Mouse (Mus musculus) kidney, embryonic 16.5 days (tissue): ENCODE measurements around the gene Zbtb5. TPM values are rescaled to one million over a fixed set of nuclear protein-coding genes. Genes with fewer than 3 reads are reported as not detected.
"Not testable (repeated sequence)": the region's sequence is repeated elsewhere in the genome, so short reads cannot be mapped to it uniquely, and the experiment has no call there.

ENCODE experiments used
- ATAC-seq: fragments of 200-750 bp; cut with Nextera tagmentation; 2 replicates; pipeline ENCODE4 v1.8.0; 2017; ENCODE audit warnings: moderate TSS enrichment; ENCODE audit not compliant: low FRiP score, low TSS enrichment
- H3K27ac ChIP-seq: fragments of 300-500 bp; sonication (generic); 2 replicates; pipeline ENCODE4 v1.5.1; 2014; ENCODE audit warnings: low read length
- H3K27me3 ChIP-seq: fragments of 300-500 bp; sonication (generic); 2 replicates; pipeline ENCODE4 v1.6.1; 2014; ENCODE audit warnings: low read length, control low read depth, mixed read lengths; ENCODE audit not compliant: insufficient read depth
- H3K36me3 ChIP-seq: fragments of 300-500 bp; sonication (generic); 2 replicates; pipeline ENCODE4 v1.6.1; 2014; ENCODE audit warnings: low read length, control low read depth, mixed read lengths; ENCODE audit not compliant: insufficient read depth
- H3K4me1 ChIP-seq: fragments of 300-500 bp; sonication (generic); 2 replicates; pipeline ENCODE4 v1.6.1; 2014; ENCODE audit warnings: low read length, control low read depth, mixed read lengths; ENCODE audit not compliant: insufficient read depth
- H3K4me2 ChIP-seq: fragments of 300-500 bp; sonication (generic); replicated peaks from 2 replicates; pipeline ENCODE4 v1.6.1; 2014; ENCODE audit warnings: low read depth, low read length
- H3K4me3 ChIP-seq: fragments of 300-500 bp; sonication (generic); 2 replicates; pipeline ENCODE4 v1.5.1; 2014; ENCODE audit warnings: mild to moderate bottlenecking, low read length
- H3K9ac ChIP-seq: fragments of 300-500 bp; sonication (generic); replicated peaks from 2 replicates; pipeline ENCODE4 v1.6.1; 2014; ENCODE audit warnings: low read length
- H3K9me3 ChIP-seq: fragments of 300-500 bp; sonication (generic); 2 replicates; pipeline ENCODE4 v1.6.1; 2016; ENCODE audit warnings: low read length, control low read depth
- WGBS: fragments of 180-500 bp; shearing (Covaris S2); extraction: QIAGEN DNeasy Blood & Tissue Kit; methylation state at CpG from one replicate; pipeline ENCODE4 v1.1.7; 2014; 5-methylcytosine and 5-hydroxymethylcytosine counted together
- polyA plus RNA-seq: library from polyadenylated mRNA; unstranded; fragments of >200 nt; fragmentation: Nextera tagmentation; extraction: Ambion mirVana; gene quantifications from 2 replicates; pipeline ENCODE4 v1.2.1, GENCODE M21; 2015

The Zbtb5 gene
- polyA plus RNA-seq, 1 experiment from 2014 or later = 25.2 TPM

DNA sequence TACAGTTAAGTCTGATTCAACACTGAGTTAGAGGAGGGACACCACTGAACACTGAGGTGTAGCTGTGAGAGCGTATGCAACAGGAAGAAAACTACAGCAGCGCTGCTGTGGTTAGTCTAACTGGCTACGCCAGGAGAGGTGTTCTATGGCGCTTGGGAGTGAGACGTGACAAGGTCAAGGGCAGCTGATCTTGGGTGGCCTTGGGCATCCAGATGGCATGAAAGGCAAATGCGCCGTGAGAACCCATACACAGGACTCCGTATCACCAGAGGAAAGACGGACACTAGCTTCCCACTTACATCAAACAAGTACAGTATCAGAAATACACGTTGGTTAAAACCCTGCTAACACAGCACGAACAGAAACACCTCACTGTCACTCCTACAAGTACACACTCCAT lies 19.9 kb downstream of the Zbtb5 start:
- H3K27ac ChIP-seq, H3K4me3 ChIP-seq, ATAC-seq, H3K4me2 ChIP-seq, H3K27me3 ChIP-seq, H3K4me1 ChIP-seq, H3K9me3 ChIP-seq, H3K9ac ChIP-seq: not testable (repeated sequence)
- H3K36me3 ChIP-seq = peaks cover 40% of the 10 kb centered on the region
- WGBS = 87% methylated on average over 11 of the region's 11 CpGs

DNA sequence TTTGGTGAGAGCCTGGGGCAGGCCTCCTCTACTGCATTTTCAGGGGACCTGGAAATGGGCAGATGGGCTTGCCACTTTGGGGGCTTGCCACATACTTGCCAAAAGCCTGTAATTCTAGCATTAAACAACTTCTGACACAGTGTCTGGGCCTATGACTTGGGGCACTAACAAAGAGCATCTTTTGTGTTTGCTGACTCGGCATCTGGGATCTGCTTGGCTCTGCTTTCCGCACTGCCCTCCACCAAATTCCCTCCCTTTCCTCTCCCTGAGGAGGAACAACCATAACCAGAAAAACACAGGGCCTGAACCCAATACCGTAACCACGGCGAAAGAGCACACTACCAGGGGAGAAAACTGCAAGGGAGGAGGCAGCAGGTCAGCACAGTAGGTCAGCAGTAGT lies 21.7 kb downstream of the Zbtb5 start:
- Histone ChIP-seq H3K27me3 (no peaks in the 10 kb centered on the region), H3K9ac (no peak overlapping the region), H3K9me3 (no peaks in the 10 kb centered on the region), H3K4me1 (no peaks in the 10 kb centered on the region), H3K4me2 (no peak overlapping the region), H3K27ac (no peak overlapping the region), H3K4me3 (no peak overlapping the region), H3K36me3 (peaks cover 48% of the 10 kb centered on the region)
- no peak for ATAC-seq
- 88% methylated on average over 5 of the region's 5 CpGs for WGBS

DNA sequence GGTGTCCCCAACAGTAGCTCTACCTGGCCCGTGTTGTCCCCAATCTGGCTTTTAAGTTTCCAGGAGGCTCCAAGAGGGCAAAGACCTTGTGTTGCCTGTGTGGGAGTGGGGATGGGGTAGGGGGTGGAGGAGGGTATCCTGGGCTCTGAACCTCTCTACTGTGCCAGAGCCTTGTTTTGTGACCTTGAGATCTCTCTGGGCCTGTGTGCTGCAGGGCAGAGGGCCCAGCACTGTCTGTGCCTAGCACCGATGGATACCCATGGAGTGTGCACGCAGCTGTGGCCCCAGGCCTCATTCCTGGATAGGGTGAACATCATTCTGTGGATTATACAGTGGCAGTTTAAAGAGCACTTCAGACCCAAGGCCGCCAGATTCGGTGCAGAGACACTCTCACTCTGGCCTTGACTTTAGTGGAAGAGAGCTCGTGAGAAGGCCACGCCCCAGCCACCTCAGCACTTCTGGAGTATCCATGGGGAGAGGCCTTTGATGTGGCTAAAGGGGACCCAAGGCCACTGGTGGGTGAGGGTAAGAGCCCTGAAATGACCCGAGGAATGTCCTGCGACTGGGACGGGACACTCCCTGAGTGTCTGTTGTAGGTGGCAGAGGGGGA lies 29.0 kb downstream of the Zbtb5 start:
- no peak overlapping the region for H3K9ac ChIP-seq
- peak overlapping the region; percentile 85 for H3K4me2 ChIP-seq
- H3K27ac ChIP-seq = no peak overlapping the region
- H3K4me1 ChIP-seq = peaks cover 33% of the 10 kb centered on the region
- no peaks in the 10 kb centered on the region for H3K9me3 ChIP-seq
- H3K36me3 ChIP-seq = peaks cover 24% of the 10 kb centered on the region
- ATAC-seq = no peak
- no peaks in the 10 kb centered on the region for H3K27me3 ChIP-seq
- 80% methylated on average over 10 of the region's 10 CpGs for WGBS
- no peak overlapping the region; the same call in 1 of the 2 replicates for H3K4me3 ChIP-seq

DNA sequence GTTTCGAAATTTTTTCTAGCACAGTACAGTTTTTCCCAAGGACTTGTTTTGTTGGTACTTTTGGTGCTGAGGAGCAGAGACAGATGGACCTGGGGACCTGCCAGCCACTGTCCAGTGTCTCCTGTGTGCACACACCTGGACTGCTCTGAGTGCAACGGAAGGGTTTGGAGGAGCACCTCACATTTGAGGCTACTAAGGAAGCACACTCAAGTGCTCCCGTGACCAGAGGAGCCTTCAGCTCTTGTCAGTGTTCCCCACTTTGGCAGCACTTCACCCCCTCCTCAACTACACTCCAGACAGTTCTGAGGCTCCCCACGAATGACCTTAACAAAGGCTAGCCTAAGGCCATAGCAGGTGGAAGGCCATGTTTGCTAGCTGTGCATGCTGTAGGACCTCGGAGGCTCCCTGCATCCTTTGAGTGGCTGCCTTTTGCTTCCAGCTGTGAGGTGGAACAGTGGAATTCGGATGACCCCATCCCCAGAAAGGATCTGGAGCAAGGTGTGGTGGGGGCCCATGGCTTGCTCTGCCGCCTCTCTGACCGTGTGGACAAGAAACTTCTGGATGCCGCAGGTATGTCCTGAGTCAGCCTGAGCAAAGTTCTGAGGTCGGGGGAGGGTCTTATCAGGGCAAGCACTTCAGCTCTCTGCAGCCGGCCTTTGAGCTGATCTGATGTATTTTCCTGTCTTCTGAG lies 29.6 kb downstream of the Zbtb5 start:
- peaks cover 18% of the 10 kb centered on the region for H3K36me3 ChIP-seq
- ATAC-seq = no peak
- H3K4me1 ChIP-seq = peaks cover 33% of the 10 kb centered on the region
- H3K9me3 ChIP-seq = no peaks in the 10 kb centered on the region
- H3K27me3 ChIP-seq = no peaks in the 10 kb centered on the region
- H3K4me3 ChIP-seq = peak overlapping the region; percentile 69
- H3K4me2 ChIP-seq = peak overlapping the region; percentile 85
- peak overlapping the region; percentile 84 for H3K9ac ChIP-seq
- 73% methylated on average over 11 of the region's 11 CpGs for WGBS
- H3K27ac ChIP-seq = 0 out of 2 replicates have a peak overlapping the region, but pooled peaks have one; percentile 88

DNA sequence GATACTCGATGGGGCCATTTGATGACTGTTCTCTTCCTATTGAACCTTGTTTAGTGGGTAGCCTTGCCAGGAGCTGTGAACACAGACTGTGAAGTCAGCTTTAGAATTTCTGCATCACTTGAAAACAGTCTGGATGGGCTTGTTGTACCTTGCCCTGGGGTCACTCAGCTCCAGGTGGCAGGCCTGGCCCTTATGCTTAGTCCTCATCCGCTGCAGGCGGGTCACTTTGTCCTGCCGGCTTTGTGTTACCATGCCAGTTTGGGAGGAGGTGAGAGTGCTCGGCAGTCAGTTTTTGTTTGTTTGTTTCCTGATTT lies 30.3 kb downstream of the Zbtb5 start:
- Histone ChIP-seq H3K9ac (peak overlapping the region; percentile 84), H3K36me3 (peaks cover 12% of the 10 kb centered on the region; the same call in 1 of the 2 replicates), H3K9me3 (no peaks in the 10 kb centered on the region), H3K4me3 (peak overlapping the region; percentile 69), H3K27me3 (no peaks in the 10 kb centered on the region), H3K4me2 (peak overlapping the region; percentile 85), H3K27ac (peak overlapping the region; percentile 88), H3K4me1 (peaks cover 33% of the 10 kb centered on the region)
- 25% methylated on average over 5 of the region's 5 CpGs for WGBS
- no peak for ATAC-seq

DNA sequence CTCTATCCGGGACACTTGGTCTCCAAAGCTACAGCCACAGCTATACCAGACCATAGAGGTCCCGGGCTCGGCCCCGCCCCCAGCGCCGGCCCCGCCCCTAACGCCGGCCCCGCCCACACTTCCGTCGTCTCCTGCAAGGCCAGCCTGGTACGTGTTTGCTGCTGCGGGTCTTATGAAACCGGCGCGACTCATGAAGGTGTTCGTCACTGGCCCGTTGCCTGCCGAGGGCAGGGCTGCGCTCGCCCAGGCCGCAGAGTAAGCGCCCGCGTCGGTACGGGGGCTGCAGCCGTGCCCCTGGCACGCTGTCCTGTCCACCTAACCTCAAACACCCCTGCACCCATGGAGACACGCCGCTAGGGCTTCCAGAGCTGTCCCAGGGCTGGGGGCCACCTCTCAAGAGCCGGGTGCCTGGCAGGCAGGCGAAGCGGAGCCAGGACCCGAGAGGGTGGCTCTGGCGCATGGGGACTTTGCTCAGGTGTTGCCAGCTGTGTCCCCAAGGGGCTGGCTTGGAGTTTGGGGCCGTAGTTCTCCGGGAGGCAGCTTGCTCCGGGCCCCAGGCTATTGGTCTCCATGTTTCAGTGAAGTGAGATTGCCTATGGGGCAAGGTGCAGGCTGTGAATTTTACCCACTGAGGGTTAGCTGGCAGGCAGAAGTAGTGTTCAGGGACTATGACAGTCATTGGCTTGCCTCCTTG lies 30.8 kb downstream of the Zbtb5 start, which contains the start of gene Grhpr:
Gene Grhpr (plus strand): TSS at position 116 of the 694 bp plus-strand sequence.
- Histone ChIP-seq H3K9ac (peak within 1 kb of the TSS; percentile 84), H3K4me3 (peak within 1 kb of the TSS; percentile 69), H3K27me3 (no peaks in the 10 kb centered on the region), H3K27ac (peak within 1 kb of the TSS; percentile 88), H3K4me2 (peak within 1 kb of the TSS; percentile 85), H3K4me1 (peaks cover 33% of the 10 kb centered on the region), H3K36me3 (peaks cover 9% of the 10 kb centered on the region; the same call in 1 of the 2 replicates), H3K9me3 (no peaks in the 10 kb centered on the region)
- WGBS = under 1% methylated on average over 40 of the region's 40 CpGs
- ATAC-seq = peak; percentile 93

DNA sequence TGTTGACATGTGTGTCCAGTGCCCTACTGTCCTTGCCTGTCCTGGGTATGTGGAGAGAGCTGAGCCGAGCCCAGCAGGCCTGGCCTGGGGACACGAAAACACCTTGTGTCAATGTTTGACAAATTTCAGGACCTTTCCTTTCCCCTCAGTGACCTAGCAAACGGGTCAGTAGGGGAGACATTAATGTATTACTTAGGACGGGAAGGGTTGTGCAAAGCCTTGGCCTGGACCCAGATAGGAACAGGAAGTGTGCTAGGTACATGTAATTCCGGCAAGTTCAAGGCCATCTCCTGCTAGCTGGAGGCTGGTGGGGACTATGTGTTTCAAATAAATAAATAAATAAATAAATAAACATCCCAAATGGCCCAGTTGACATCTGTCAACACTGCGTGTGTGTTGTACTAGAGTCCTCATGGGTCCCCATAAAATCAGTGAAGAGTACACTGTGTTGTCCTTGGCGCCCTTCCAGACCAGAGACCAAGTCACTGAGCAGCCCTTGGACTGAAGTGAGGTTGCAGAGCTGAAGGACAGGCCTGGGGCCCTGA lies 32.3 kb downstream of the Zbtb5 start:
- Histone ChIP-seq H3K4me2 (no peak overlapping the region), H3K27me3 (no peaks in the 10 kb centered on the region), H3K27ac (peak overlapping the region; percentile 63), H3K4me3 (no peak overlapping the region), H3K36me3 (peaks cover 5% of the 10 kb centered on the region; the same call in 1 of the 2 replicates), H3K9ac (no peak overlapping the region), H3K4me1 (peaks cover 33% of the 10 kb centered on the region), H3K9me3 (no peaks in the 10 kb centered on the region)
- peak; percentile 22; the same call in 1 of the 2 replicates for ATAC-seq
- WGBS = 31% methylated on average over 7 of the region's 7 CpGs

DNA sequence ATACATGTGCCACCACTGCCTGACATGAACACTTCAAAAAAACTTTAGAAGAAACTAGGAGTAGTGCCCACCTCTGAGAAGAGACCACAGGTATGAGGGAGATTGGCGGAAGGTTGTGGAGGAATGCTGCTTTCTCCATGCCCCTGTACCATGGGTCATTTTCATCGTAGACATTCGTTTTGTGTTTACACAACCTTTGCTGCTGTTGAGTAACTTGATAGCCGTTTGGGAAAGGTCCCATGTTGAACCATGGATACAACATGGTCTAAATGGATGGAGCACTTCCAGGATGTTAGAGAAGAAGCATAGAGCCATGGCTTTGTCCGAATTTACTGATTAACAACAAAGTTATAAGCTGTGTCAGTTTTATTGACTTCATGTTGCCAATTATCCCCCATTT lies 34.0 kb downstream of the Zbtb5 start:
- Histone ChIP-seq H3K4me3 (no peak overlapping the region), H3K4me1 (peaks cover 40% of the 10 kb centered on the region), H3K9me3 (no peaks in the 10 kb centered on the region), H3K27ac (no peak overlapping the region), H3K9ac (no peak overlapping the region), H3K27me3 (no peaks in the 10 kb centered on the region), H3K36me3 (no peaks in the 10 kb centered on the region), H3K4me2 (no peak overlapping the region)
- no peak for ATAC-seq
- WGBS = 59% methylated on average over 5 of the region's 5 CpGs

DNA sequence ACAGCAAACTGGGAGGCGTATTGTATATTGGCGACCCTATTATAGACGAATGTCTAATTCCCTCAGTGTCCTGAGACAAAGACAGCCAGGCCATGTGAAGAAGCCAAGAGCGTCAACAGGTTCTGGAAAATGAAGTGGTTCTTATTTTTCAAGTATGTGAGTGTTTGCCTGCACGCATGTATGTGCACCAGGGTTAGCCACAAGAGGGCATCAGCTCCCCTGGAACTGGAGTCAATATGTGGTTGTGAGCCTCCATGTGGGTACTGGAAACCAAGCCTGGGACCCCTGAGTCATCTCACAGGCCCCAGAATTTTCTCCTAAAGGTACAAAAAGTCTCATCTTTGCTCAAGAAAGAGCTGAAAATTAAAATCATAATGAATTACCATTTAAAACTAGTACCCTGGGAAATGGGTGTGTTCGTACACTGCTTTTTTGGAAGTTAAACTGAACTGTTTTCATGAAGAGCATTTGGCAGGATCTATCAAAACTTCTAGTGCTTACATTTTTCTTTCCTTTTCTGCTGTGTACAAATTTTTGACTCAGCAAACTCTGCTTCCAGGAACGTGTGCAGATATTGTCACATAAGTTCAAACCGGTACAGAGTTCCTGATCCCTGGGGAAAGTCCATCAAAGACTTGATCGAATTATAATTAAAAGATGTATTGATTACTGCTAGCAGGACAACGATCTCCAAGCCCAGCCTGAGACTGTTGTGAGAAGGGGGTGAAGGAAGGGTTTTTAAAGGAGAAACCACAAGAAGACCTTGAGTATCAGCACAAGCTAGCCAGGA lies 35.1 kb downstream of the Zbtb5 start:
- Histone ChIP-seq H3K27me3 (no peaks in the 10 kb centered on the region), H3K36me3 (no peaks in the 10 kb centered on the region), H3K27ac (no peak overlapping the region), H3K9me3 (no peaks in the 10 kb centered on the region), H3K4me2 (no peak overlapping the region), H3K9ac (no peak overlapping the region), H3K4me1 (peaks cover 29% of the 10 kb centered on the region), H3K4me3 (no peak overlapping the region)
- no peak for ATAC-seq
- WGBS = 83% methylated on average over 10 of the region's 10 CpGs
